Mouse (Mus musculus) megakaryocyte, adult 5-6 weeks (primary cell): ENCODE measurements around the gene Ampd3. TPM values are rescaled to one million over a fixed set of nuclear protein-coding genes. Genes with fewer than 3 reads are reported as not detected.
A peak's percentile ranks its signal among the peaks of the same experiment; 100 is the strongest.

Experiments
- ATAC-seq: 2 replicates; pipeline ENCODE4 v1.8.0; 2016; ENCODE audit warnings: mild to moderate bottlenecking, inconsistent platforms; ENCODE audit not compliant: poor library complexity, severe bottlenecking
- total RNA-seq, 2 experiments: library from RNA; stranded (forward) in 1 of 2; stranded (reverse) in 1 of 2; fragments of 153-499, 151-499 nt in 1 of 2; fragments of 221-1000, 200-1000 nt in 1 of 2; gene quantifications; 2 replicates each; pipeline versions ENCODE4 v1.2.3 to v1.2.4; 2015 to 2017

Gene Ampd3
- total RNA-seq (2015) (68.0 and 76.8 TPM in 2 replicates), total RNA-seq (2017) (32.6 and 46.5 TPM in 2 replicates)

- ATAC-seq, result no peak
Measured at GRCm38 (mm10) chr7:110768001-110768400, at the start of gene Ampd3. Ampd3 (plus strand) TSS chr7:110768206.

- no peak for ATAC-seq
Measured at GRCm38 (mm10) chr7:110718505-110718904, 49.5 kb upstream of the Ampd3 start.

GRCm38 (mm10) chr7:110719857-110720256 is 48.1 kb upstream of the Ampd3 start:
- ATAC-seq, result no peak

GRCm38 (mm10) chr7:110722183-110722582 is 45.8 kb upstream of the Ampd3 start:
- ATAC-seq, result no peak

- ATAC-seq, result peak; percentile 89
Measured at GRCm38 (mm10) chr7:110727049-110727448, 41.0 kb upstream of the Ampd3 start.

GRCm38 (mm10) chr7:110728876-110729275 is 39.1 kb upstream of the Ampd3 start:
- ATAC-seq, result peak; percentile 70

- ATAC-seq, result no peak
Measured at GRCm38 (mm10) chr7:110729295-110729694, 38.7 kb upstream of the Ampd3 start.

GRCm38 (mm10) chr7:110731091-110731967 is 36.7 kb upstream of the Ampd3 start:
- no peak for ATAC-seq

GRCm38 (mm10) chr7:110732001-110732632 is 35.9 kb upstream of the Ampd3 start:
- ATAC-seq, result no peak

- no peak for ATAC-seq
Measured at GRCm38 (mm10) chr7:110736914-110737313, 31.1 kb upstream of the Ampd3 start.

GRCm38 (mm10) chr7:110739764-110740163 is 28.2 kb upstream of the Ampd3 start:
- ATAC-seq, result no peak

GRCm38 (mm10) chr7:110740188-110740587 is 27.8 kb upstream of the Ampd3 start:
- ATAC-seq, result no peak

GRCm38 (mm10) chr7:110742022-110742421 is 26.0 kb upstream of the Ampd3 start:
- ATAC-seq, result no peak

- ATAC-seq, result no peak
Measured at GRCm38 (mm10) chr7:110746087-110746562, 21.9 kb upstream of the Ampd3 start.

GRCm38 (mm10) chr7:110746809-110747208 is 21.2 kb upstream of the Ampd3 start:
- ATAC-seq, result no peak; the same call in 1 of the 2 replicates

GRCm38 (mm10) chr7:110750834-110751233 is 17.2 kb upstream of the Ampd3 start:
- no peak for ATAC-seq

- ATAC-seq, result no peak
Measured at GRCm38 (mm10) chr7:110751634-110752033, 16.4 kb upstream of the Ampd3 start.

GRCm38 (mm10) chr7:110753310-110753709 is 14.7 kb upstream of the Ampd3 start:
- ATAC-seq, result no peak

GRCm38 (mm10) chr7:110753926-110754330 is 14.1 kb upstream of the Ampd3 start:
- ATAC-seq, result no peak

- ATAC-seq, result peak; percentile 45
Measured at GRCm38 (mm10) chr7:110756440-110756839, 11.6 kb upstream of the Ampd3 start.

GRCm38 (mm10) chr7:110762605-110763180 is 5.3 kb upstream of the Ampd3 start:
- ATAC-seq, result no peak
